Mouse (Mus musculus): ENCODE results near the gene Gpt2. TPM values are rescaled to one million over a fixed set of nuclear protein-coding genes. Genes with fewer than 3 reads are reported as not detected.

Gpt2 gene
- total and polyA plus RNA-seq, 2 experiments from 2014 or later: 24.5 to 50.2 TPM

DNA sequence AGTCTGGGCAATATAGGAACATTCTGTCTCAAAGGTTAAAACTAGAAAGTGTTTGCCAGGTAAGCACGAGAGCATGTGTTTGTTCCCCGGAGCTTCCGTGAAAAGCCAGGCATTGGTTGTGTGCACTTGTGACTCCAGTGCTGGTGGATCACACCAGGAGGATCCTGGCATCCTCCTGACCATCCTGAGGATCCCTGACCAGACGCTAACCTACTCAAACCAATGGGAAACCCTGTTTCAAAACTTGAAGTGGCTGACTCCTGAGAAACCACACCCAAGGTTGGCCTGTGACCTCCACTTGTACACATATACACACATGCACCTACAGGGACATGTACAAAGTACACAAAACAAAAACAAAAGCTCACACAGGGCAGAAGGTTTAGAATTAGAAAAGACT is 4.4 kb downstream of the Gpt2 start:
- Histone ChIP-seq H3K27me3 (ENCODE audit: insufficient read depth, low read length) (no peaks in the 10 kb centered on the region), H3K9ac (no peak overlapping the region), H3K4me2 (ENCODE audit: low read depth) (no peak overlapping the region), H3K36me3 (ENCODE audit: insufficient read depth) (0 out of 2 replicates have a peak, but pooled peaks cover 3% of the 10 kb centered on the region), H3K9me3 (ENCODE audit: low read length) (no peaks in the 10 kb centered on the region), H3K4me1 (ENCODE audit: insufficient read depth) (peaks cover 8% of the 10 kb centered on the region; the same call in 1 of the 2 replicates), H3K27ac (ENCODE audit: low read depth, low read length) (no peak overlapping the region), H3K4me3 (ENCODE audit: low read depth, low read length) (no peak overlapping the region)
- WGBS: 89% methylated on average over 4 of the region's 4 CpGs
- ATAC-seq (no peak), DNase-seq (no peak)
- TF ChIP-seq CTCF (IDR thresholded peaks at IDR 0.05; ENCODE audit: low read depth): no peak

DNA sequence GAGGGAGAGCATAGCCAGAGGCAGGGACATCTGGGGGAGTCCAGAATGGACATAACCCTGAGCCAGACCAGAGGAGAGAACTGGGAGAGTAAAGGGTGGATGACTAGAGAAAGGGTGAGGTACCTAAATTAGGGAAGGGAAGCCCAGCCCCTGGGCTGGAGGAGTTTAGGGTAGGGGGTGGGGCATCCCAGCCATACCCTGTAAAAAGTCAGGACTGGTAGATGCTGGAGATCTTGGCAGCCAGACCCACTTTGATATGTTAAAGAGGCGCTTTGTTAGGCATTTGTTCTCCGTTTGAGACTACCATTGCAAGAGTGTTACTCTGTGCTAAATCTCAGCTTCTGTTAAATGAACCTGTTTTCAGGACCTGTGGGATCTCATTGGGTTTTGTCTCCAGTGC is 6.2 kb downstream of the Gpt2 start:
- no peaks in the 10 kb centered on the region for H3K27me3 ChIP-seq (ENCODE audit: insufficient read depth, low read length)
- TF ChIP-seq CTCF (IDR thresholded peaks at IDR 0.05; ENCODE audit: low read depth): no peak
- H3K4me2 ChIP-seq (ENCODE audit: low read depth): no peak overlapping the region
- whole genome bisulfite sequencing: 18% methylated on average over 2 of the region's 2 CpGs
- peaks cover 2% of the 10 kb centered on the region; the same call in 1 of the 2 replicates for H3K4me1 ChIP-seq (ENCODE audit: insufficient read depth)
- H3K36me3 ChIP-seq (ENCODE audit: insufficient read depth): peaks cover 9% of the 10 kb centered on the region
- no peaks in the 10 kb centered on the region for H3K9me3 ChIP-seq (ENCODE audit: low read length)
- H3K4me3 ChIP-seq (ENCODE audit: low read depth, low read length): no peak overlapping the region
- no peak overlapping the region for H3K27ac ChIP-seq (ENCODE audit: low read depth, low read length)
- ATAC-seq: no peak
- H3K9ac ChIP-seq: no peak overlapping the region
- no peak for DNase-seq

DNA sequence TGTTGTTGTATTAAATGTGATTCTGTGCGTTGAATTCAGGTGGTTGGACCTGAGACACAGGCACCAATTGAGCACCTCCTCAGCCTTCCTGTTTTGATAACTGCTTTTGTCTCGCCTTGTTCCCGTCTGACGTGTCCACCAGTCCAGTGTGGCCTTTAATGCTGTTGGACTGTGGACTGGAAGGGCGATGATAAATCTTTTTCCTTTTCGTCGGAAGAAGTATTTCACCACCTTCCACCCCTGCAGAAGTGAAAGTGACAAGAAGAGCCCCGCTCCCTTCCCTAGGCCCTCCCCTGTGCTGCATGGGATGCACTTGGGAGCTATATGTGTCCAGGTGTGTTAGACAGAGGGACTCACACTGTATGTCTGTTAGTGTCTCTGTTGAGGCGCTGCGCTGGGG is 8.1 kb downstream of the Gpt2 start:
- Histone ChIP-seq H3K27ac (ENCODE audit: low read depth, low read length) (peak overlapping the region; percentile 50; the same call in 1 of the 2 replicates), H3K9ac (no peak overlapping the region), H3K4me1 (ENCODE audit: insufficient read depth) (no peaks in the 10 kb centered on the region), H3K4me2 (ENCODE audit: low read depth) (no peak overlapping the region), H3K36me3 (ENCODE audit: insufficient read depth) (peaks cover 24% of the 10 kb centered on the region), H3K27me3 (ENCODE audit: insufficient read depth, low read length) (no peaks in the 10 kb centered on the region), H3K4me3 (ENCODE audit: low read depth, low read length) (no peak overlapping the region), H3K9me3 (ENCODE audit: low read length) (no peaks in the 10 kb centered on the region)
- ATAC-seq (no peak; the same call in 1 of the 2 replicates), DNase-seq (no peak)
- no peak for TF ChIP-seq CTCF (IDR thresholded peaks at IDR 0.05; ENCODE audit: low read depth)
- 87% methylated on average over 10 of the region's 10 CpGs for WGBS

DNA sequence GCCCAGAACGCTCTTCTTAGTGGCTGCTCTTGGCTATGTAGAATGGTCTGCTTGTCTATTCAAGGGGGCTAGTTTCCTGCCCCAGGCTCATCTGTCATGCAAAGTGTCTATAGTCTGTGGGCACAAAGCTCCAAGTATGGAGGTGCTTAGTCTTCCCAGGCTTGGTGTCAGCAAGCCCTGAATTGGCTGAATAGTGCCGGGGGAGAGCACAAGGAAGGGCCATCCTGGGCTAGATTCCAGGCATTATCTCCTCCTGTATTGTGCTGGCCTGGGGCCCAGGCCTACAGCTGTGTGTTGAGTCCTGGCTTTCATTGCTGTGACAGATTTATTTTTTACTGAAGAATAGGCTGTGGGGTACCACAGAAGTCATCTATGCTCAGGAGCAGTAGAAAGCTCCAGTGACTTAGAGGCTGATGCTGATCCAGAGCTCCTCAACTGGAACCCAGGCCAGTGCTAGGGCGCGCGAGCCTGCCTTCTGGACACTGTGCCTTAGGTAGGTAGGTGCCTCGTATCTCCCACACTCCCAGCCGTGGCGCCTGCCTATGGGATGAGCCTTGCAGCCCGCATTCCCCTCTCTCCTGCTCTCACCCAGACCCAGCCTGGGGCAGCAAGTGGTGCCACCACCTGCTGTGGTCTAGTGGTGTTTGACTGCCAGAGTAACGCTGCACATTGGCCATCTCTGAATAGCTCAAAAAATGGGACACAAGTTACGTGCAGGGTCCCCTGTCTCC is 8.7 kb downstream of the Gpt2 start:
- Histone ChIP-seq H3K27me3 (ENCODE audit: insufficient read depth, low read length) (no peaks in the 10 kb centered on the region), H3K9me3 (ENCODE audit: low read length) (no peaks in the 10 kb centered on the region), H3K4me1 (ENCODE audit: insufficient read depth) (no peaks in the 10 kb centered on the region), H3K4me2 (ENCODE audit: low read depth) (no peak overlapping the region), H3K27ac (ENCODE audit: low read depth, low read length) (peak overlapping the region; percentile 59), H3K4me3 (ENCODE audit: low read depth, low read length) (no peak overlapping the region), H3K9ac (no peak overlapping the region), H3K36me3 (ENCODE audit: insufficient read depth) (peaks cover 29% of the 10 kb centered on the region)
- DNase-seq: peak; percentile 64
- ATAC-seq: peak; percentile 88
- 42% methylated on average over 11 of the region's 11 CpGs for WGBS
- TF ChIP-seq CTCF (IDR thresholded peaks at IDR 0.05; ENCODE audit: low read depth): no peak

DNA sequence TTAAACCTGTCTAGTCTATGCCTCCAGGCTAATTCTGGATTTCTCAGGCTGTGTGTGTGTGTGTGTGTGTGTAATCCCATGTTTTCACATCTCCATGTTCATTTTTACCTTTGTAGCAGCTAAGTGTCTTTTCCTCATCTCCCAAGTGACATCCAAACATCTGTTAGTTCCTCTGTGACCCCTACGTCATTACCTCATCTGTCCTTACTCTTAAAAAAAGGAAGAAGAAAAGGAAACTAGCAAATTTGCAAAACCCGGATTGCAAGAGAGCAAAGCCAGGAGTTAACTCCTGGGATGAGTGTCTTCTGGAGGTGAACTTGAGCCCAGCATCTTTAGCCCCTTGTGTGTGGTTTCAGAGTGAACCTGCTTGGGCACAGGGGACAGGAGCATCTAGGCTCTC is 10.0 kb downstream of the Gpt2 start:
- 85% methylated on average over 2 of the region's 2 CpGs for WGBS
- H3K4me2 ChIP-seq (ENCODE audit: low read depth): no peak overlapping the region
- H3K36me3 ChIP-seq (ENCODE audit: insufficient read depth): peaks cover 36% of the 10 kb centered on the region
- H3K9me3 ChIP-seq (ENCODE audit: low read length): no peaks in the 10 kb centered on the region
- H3K9ac ChIP-seq: no peak overlapping the region
- H3K4me1 ChIP-seq (ENCODE audit: insufficient read depth): no peaks in the 10 kb centered on the region
- no peak overlapping the region for H3K4me3 ChIP-seq (ENCODE audit: low read depth, low read length)
- ATAC-seq (no peak), DNase-seq (no peak)
- H3K27me3 ChIP-seq (ENCODE audit: insufficient read depth, low read length): no peaks in the 10 kb centered on the region
- H3K27ac ChIP-seq (ENCODE audit: low read depth, low read length): no peak overlapping the region
- no peak for TF ChIP-seq CTCF (IDR thresholded peaks at IDR 0.05; ENCODE audit: low read depth)

DNA sequence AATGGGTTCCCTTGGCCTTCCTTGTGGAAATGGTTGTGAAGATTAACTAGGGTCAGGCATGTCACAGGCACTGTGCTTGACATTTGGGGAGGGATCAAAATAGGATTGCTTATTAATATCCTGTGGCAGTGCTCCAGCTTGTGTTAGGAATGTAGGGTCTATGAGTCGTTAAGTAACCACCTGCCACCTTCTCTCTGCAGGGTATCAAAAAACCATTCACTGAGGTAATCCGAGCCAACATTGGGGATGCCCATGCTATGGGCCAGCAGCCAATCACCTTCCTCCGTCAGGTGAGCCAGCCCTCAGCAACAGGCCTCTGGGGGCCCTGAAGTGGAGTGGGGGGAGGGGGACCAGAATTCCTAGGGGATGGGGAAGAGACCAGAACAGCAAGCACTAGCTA is 10.7 kb downstream of the Gpt2 start:
- ATAC-seq (no peak), DNase-seq (no peak)
- no peak overlapping the region for H3K9ac ChIP-seq
- H3K27me3 ChIP-seq (ENCODE audit: insufficient read depth, low read length): no peaks in the 10 kb centered on the region
- peaks cover 42% of the 10 kb centered on the region for H3K36me3 ChIP-seq (ENCODE audit: insufficient read depth)
- no peak overlapping the region for H3K4me3 ChIP-seq (ENCODE audit: low read depth, low read length)
- H3K4me1 ChIP-seq (ENCODE audit: insufficient read depth): no peaks in the 10 kb centered on the region
- no peak overlapping the region for H3K4me2 ChIP-seq (ENCODE audit: low read depth)
- no peak for TF ChIP-seq CTCF (IDR thresholded peaks at IDR 0.05; ENCODE audit: low read depth)
- H3K27ac ChIP-seq (ENCODE audit: low read depth, low read length): no peak overlapping the region
- no peaks in the 10 kb centered on the region for H3K9me3 ChIP-seq (ENCODE audit: low read length)
- WGBS: 41% methylated on average over 3 of the region's 3 CpGs

DNA sequence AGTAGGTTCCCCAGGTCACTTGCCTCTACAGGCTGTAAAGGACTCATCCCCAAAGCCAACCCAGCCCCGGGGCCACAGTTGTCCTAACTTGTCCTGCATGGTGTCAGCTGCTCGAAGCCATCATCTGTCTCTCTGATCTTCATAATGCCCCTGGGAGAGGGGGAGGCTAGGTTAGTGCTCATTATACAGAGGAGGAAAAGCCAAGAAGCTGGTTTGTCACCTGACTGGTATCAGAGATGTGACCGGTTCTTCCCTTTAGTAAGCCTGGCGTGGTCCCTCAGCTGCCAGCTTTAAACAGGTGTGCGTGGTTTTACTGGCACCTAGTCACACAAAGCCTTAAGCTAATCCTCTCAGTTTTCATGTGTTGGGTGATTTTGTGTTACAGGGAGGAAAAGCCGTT is 12.3 kb downstream of the Gpt2 start:
- no peaks in the 10 kb centered on the region for H3K27me3 ChIP-seq (ENCODE audit: insufficient read depth, low read length)
- no peaks in the 10 kb centered on the region for H3K4me1 ChIP-seq (ENCODE audit: insufficient read depth)
- H3K4me3 ChIP-seq (ENCODE audit: low read depth, low read length): no peak overlapping the region
- DNase-seq (no peak), ATAC-seq (no peak)
- WGBS: 90% methylated on average over 6 of the region's 6 CpGs
- no peak for TF ChIP-seq CTCF (IDR thresholded peaks at IDR 0.05; ENCODE audit: low read depth)
- H3K27ac ChIP-seq (ENCODE audit: low read depth, low read length): no peak overlapping the region
- no peak overlapping the region for H3K4me2 ChIP-seq (ENCODE audit: low read depth)
- no peaks in the 10 kb centered on the region for H3K9me3 ChIP-seq (ENCODE audit: low read length)
- peaks cover 57% of the 10 kb centered on the region for H3K36me3 ChIP-seq (ENCODE audit: insufficient read depth)
- H3K9ac ChIP-seq: no peak overlapping the region
